23 mouse cellular contexts compared by ENCODE assay signal in the genomic region with DNA sequence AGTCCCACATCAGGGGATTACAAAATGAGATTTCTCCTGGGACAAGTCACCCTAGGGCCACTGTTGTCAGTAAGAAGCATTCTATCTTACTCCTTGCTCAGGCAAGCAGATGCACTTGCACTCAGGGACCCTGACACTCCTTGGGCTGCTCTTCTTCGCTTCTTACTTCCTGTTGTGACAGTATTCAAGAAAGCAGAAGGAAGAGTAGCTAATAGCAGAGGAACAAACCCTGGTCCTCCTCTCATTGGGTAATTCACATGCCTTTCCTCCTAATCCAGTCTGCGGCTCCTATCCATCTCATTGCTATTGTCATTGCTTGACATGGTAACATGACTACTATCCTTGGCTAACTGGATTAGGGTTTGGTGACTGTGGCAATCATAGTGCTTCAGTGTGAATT. TPM values are rescaled to one million over a fixed set of nuclear protein-coding genes. Genes with fewer than 3 reads are reported as not detected.
DNase-seq lines count a peak whose midpoint lies in the region; ATAC-seq lines count a peak whose summit lies in the region.
"Had no signal": no experiment of that assay in that cellular context is flagged by ENCODE, and none has a peak within 500 bp of the region (broad histone marks: within the 10 kb centered on the region; RNA-seq: fewer than 3 reads in every experiment).

No protein-coding gene starts in this region.

- 82% methylated on average over 2 of the region's 2 CpGs for WGBS in forebrain, embryonic 14.5 days

- H3K27ac ChIP-seq in forebrain, embryonic 14.5 days (ENCODE audit: low read depth, low read length): no peak overlapping the region
- H3K27ac ChIP-seq: embryonic facial prominence, embryonic 10.5 days; embryonic facial prominence, embryonic 12.5 days; forebrain, embryonic 13.5 days had no signal

- H3K4me3 ChIP-seq in forebrain, embryonic 14.5 days (ENCODE audit: low read depth, low read length): no peak overlapping the region
- H3K4me3 ChIP-seq: embryonic facial prominence, embryonic 10.5 days; embryonic facial prominence, embryonic 12.5 days; forebrain, embryonic 13.5 days had no signal

- no peaks in the 10 kb centered on the region; the same call in 1 of the 2 replicates for H3K9me3 ChIP-seq in forebrain, embryonic 14.5 days (replicated peaks; ENCODE audit: control insufficient read depth, low read length)
- H3K9me3 ChIP-seq: embryonic facial prominence, embryonic 10.5 days; embryonic facial prominence, embryonic 12.5 days; forebrain, embryonic 13.5 days; G1E had no signal

- H3K9ac ChIP-seq in forebrain, embryonic 14.5 days (ENCODE audit: low read length): no peak overlapping the region
- H3K9ac ChIP-seq: embryonic facial prominence, embryonic 12.5 days; forebrain, embryonic 13.5 days had no signal

- no peak overlapping the region for H3K4me2 ChIP-seq in forebrain, embryonic 14.5 days (ENCODE audit: low read length)
- H3K4me2 ChIP-seq: embryonic facial prominence, embryonic 12.5 days; forebrain, embryonic 13.5 days had no signal

- no peaks in the 10 kb centered on the region for H3K4me1 ChIP-seq in forebrain, embryonic 14.5 days (ENCODE audit: control insufficient read depth, insufficient read depth, low read length)
- H3K4me1 ChIP-seq: embryonic facial prominence, embryonic 10.5 days; embryonic facial prominence, embryonic 12.5 days; forebrain, embryonic 13.5 days had no signal

- peak; percentile 65 for ATAC-seq in common myeloid progenitor, adult 5-6 weeks (replicated peaks; ENCODE audit: low read depth, poor library complexity, severe bottlenecking)
- ATAC-seq in megakaryocyte, adult 5-6 weeks (ENCODE audit: poor library complexity, severe bottlenecking): peak; percentile 99
- ATAC-seq in monocyte, adult 5-6 weeks (replicated peaks; ENCODE audit: insufficient number of reproducible peaks, low FRiP score, low TSS enrichment, poor library complexity, severe bottlenecking): peak; percentile 63
- no peak for ATAC-seq in forebrain, embryonic 14.5 days
- ATAC-seq: CD4-positive, CD25-positive, alpha-beta regulatory T cell, adult 4 months; forebrain, embryonic 13.5 days; forebrain, embryonic 16.5 days had no signal

- DNase-seq in splenic B cell, adult 2 months (ENCODE audit: low read depth, low spot score): peak; percentile 28
- no peak for DNase-seq in frontal cortex, postnatal 25 days (ENCODE audit: low spot score in 2 of 2)
- DNase-seq in heart, postnatal 4 days: no peak
- no peak for DNase-seq in forebrain, embryonic 14.5 days (ENCODE audit: low spot score)
- DNase-seq: adrenal gland, adult 2 months; adrenal gland, postnatal 10 days; adrenal gland, postnatal 25 days; cerebellum, adult 11 months; cerebellum, adult 18-20 months; cerebellum, adult 8-10 months; cerebellum, adult 9-11 months; cerebellum, postnatal 14 days; cerebellum, postnatal 36 days had no signal

- H3K36me3 ChIP-seq in splenic B cell, adult 2 months (ENCODE audit: control insufficient read depth, insufficient read depth, low read length, poor library complexity, severe bottlenecking): no peaks in the 10 kb centered on the region
- no peaks in the 10 kb centered on the region for H3K36me3 ChIP-seq in forebrain, embryonic 14.5 days (ENCODE audit: control insufficient read depth, insufficient read depth, low read length)
- H3K36me3 ChIP-seq: embryonic facial prominence, embryonic 10.5 days; embryonic facial prominence, embryonic 12.5 days; G1E had no signal

- H3K27me3 ChIP-seq in splenic B cell, adult 2 months (ENCODE audit: control insufficient read depth, insufficient read depth, low read length, poor library complexity, severe bottlenecking): peaks cover 2% of the 10 kb centered on the region; the same call in 1 of the 2 replicates
- no peaks in the 10 kb centered on the region for H3K27me3 ChIP-seq in forebrain, embryonic 14.5 days (replicated peaks; ENCODE audit: control insufficient read depth, insufficient read depth, low read length)
- H3K27me3 ChIP-seq: CH12.LX; embryonic facial prominence, embryonic 12.5 days; forebrain, embryonic 13.5 days had no signal

RNA-seq across cellular contexts. Expression of gene Inpp4b, which starts 7.1 kb away (rescaled TPM):
- total RNA-seq in common myeloid progenitor, adult 5-6 weeks (2017): 3.5 and 5.7 TPM in 2 replicates
- total RNA-seq in megakaryocyte, adult 5-6 weeks (2015): 4.1 and 6.3 TPM in 2 replicates
- 4.6 and 8.0 TPM in 2 replicates for total RNA-seq in megakaryocyte, adult 5-6 weeks (2017)
- total RNA-seq in monocyte, adult 5-6 weeks (2017): 9.1 to 11.9 TPM (median 10.3 TPM) in 3 replicates
- 10 to 100 TPM; 48.2 to 54.0 TPM for total RNA-seq in heart, postnatal 4 days (2021)
- polyA plus RNA-seq in forebrain, embryonic 14.5 days (2014; fragmentation: Nextera tagmentation; extraction: Ambion mirVana): 2.4 and 6.6 TPM in 2 replicates
